Mouse (Mus musculus) gastrocnemius, postnatal 4 days (tissue): Measurements from ENCODE around the gene Oxct2b. TPM values are rescaled to one million over a fixed set of nuclear protein-coding genes. Genes with fewer than 3 reads are reported as not detected.
"Not testable (repeated sequence)": the region's sequence is repeated elsewhere in the genome, so short reads cannot be mapped to it uniquely, and the experiment has no call there.

Experiments
- DNase-seq, 2 experiments: peaks; one replicate each; pipeline ENCODE4 v3.0.0; 2021 to 2022; ENCODE audit warnings: low spot score in 2 of 2, mixed read lengths in 2 of 2
- total RNA-seq, 2 experiments: library from RNA; stranded (reverse); gene quantifications; 2 replicates each; pipeline ENCODE4 v1.2.3; 2021

Oxct2b gene
- total RNA-seq, 2 experiments from 2014 or later: 0.15 TPM; not detected in 1

GRCm38 (mm10) chr4:123112216-123112764 is 3.8 kb upstream of the Oxct2b start:
- DNase-seq: no peak

- not testable (repeated sequence) for DNase-seq
Observed at GRCm38 (mm10) chr4:123114651-123115050, 1.4 kb upstream of the Oxct2b start.

- not testable (repeated sequence) for DNase-seq
Observed at GRCm38 (mm10) chr4:123116640-123117039, 574 bp downstream of the Oxct2b start.

- no peak for DNase-seq
Observed at GRCm38 (mm10) chr4:123121286-123121685, 5.2 kb downstream of the Oxct2b start.

GRCm38 (mm10) chr4:123126626-123127025 is 10.6 kb downstream of the Oxct2b start:
- DNase-seq: no peak

GRCm38 (mm10) chr4:123127051-123127450 is 11.0 kb downstream of the Oxct2b start:
- DNase-seq: no peak

- no peak for DNase-seq
Observed at GRCm38 (mm10) chr4:123137551-123137950, 21.5 kb downstream of the Oxct2b start.

- peak; percentile 63 to 82 for DNase-seq
Observed at GRCm38 (mm10) chr4:123139513-123140154, 23.6 kb downstream of the Oxct2b start, which contains the start of gene Ppie. Gene Ppie, minus strand, starts transcription at chr4:123139951.

GRCm38 (mm10) chr4:123147446-123148150 is 31.5 kb downstream of the Oxct2b start:
- no peak for DNase-seq

- DNase-seq: no peak
Observed at GRCm38 (mm10) chr4:123152003-123152402, 35.9 kb downstream of the Oxct2b start.

- DNase-seq: no peak
Observed at GRCm38 (mm10) chr4:123152976-123153375, 36.9 kb downstream of the Oxct2b start.

- DNase-seq: no peak
Observed at GRCm38 (mm10) chr4:123155004-123155403, 38.9 kb downstream of the Oxct2b start.

GRCm38 (mm10) chr4:123155427-123155826 is 39.4 kb downstream of the Oxct2b start:
- no peak for DNase-seq

- DNase-seq: no peak
Observed at GRCm38 (mm10) chr4:123155840-123156239, 39.8 kb downstream of the Oxct2b start.

GRCm38 (mm10) chr4:123160571-123160970 is 44.5 kb downstream of the Oxct2b start:
- no peak for DNase-seq

- DNase-seq: not testable (repeated sequence)
Observed at GRCm38 (mm10) chr4:123161251-123161650, 45.2 kb downstream of the Oxct2b start.

GRCm38 (mm10) chr4:123162305-123162917 is 46.3 kb downstream of the Oxct2b start:
- no peak for DNase-seq

GRCm38 (mm10) chr4:123164157-123164556 is 48.1 kb downstream of the Oxct2b start:
- no peak for DNase-seq
